Mouse (Mus musculus) midbrain, postnatal 0 days (tissue): ENCODE measurements around the gene Cgref1. TPM values are rescaled to one million over a fixed set of nuclear protein-coding genes. Genes with fewer than 3 reads are reported as not detected.
A peak's percentile ranks its signal among the peaks of the same experiment; 100 is the strongest.

Experiments
- ATAC-seq: fragments of 200-750 bp; cut with Nextera tagmentation; 2 replicates; pipeline ENCODE4 v1.8.0; 2017; ENCODE audit warnings: moderate number of reproducible peaks, mild to moderate bottlenecking, moderate TSS enrichment, moderate library complexity; ENCODE audit not compliant: low FRiP score
- DNase-seq: peaks from one replicate; pipeline ENCODE4 v3.0.0-alpha.2; 2015; ENCODE audit warnings: low spot score
- H3K27ac ChIP-seq: fragments of 300-500 bp; sonication (generic); 2 replicates; pipeline ENCODE4 v1.5.1; 2014; ENCODE audit warnings: low read depth, mild to moderate bottlenecking, low read length, mixed read lengths
- H3K27me3 ChIP-seq: fragments of 300-500 bp; sonication (generic); 2 replicates; pipeline ENCODE4 v1.6.1; 2014; ENCODE audit warnings: low read length, control low read depth, mixed read lengths; ENCODE audit not compliant: insufficient read depth
- H3K36me3 ChIP-seq: fragments of 300-500 bp; sonication (generic); 2 replicates; pipeline ENCODE4 v1.6.1; 2014; ENCODE audit warnings: low read length, control low read depth, mixed read lengths; ENCODE audit not compliant: insufficient read depth
- H3K4me1 ChIP-seq: fragments of 300-500 bp; sonication (generic); 2 replicates; pipeline ENCODE4 v1.6.1; 2014; ENCODE audit warnings: mild to moderate bottlenecking, control low read depth, antibody characterized with exemption, low read length, mixed read lengths; ENCODE audit not compliant: insufficient read depth
- H3K4me2 ChIP-seq: fragments of 300-500 bp; sonication (generic); 2 replicates; pipeline ENCODE4 v1.6.1; 2014; ENCODE audit warnings: low read depth, mild to moderate bottlenecking, low read length, mixed read lengths; ENCODE audit not compliant: poor library complexity, severe bottlenecking
- H3K4me3 ChIP-seq: fragments of 300-500 bp; sonication (generic); 2 replicates; pipeline ENCODE4 v1.5.1; 2014; ENCODE audit warnings: low read depth, mild to moderate bottlenecking, low read length, moderate library complexity
- H3K9ac ChIP-seq: fragments of 300-500 bp; sonication (generic); replicated peaks from 2 replicates; pipeline ENCODE4 v1.6.1; 2014; ENCODE audit warnings: mild to moderate bottlenecking, low read length, moderate library complexity, mixed read lengths; ENCODE audit not compliant: poor library complexity, severe bottlenecking
- H3K9me3 ChIP-seq: fragments of 300-500 bp; sonication (generic); 2 replicates; pipeline ENCODE4 v1.6.1; 2016; ENCODE audit warnings: low read length, control low read depth
- CTCF ChIP-seq: IDR thresholded peaks from 2 replicates; pipeline ENCODE4 v1.5.1; 2016; ENCODE audit warnings: antibody characterized with exemption, mild to moderate bottlenecking
- WGBS: fragments of 180-500 bp; shearing (Covaris S2); extraction: QIAGEN DNeasy Blood & Tissue Kit; methylation state at CpG from one replicate; pipeline ENCODE4 v1.1.7; 2014; 5-methylcytosine and 5-hydroxymethylcytosine counted together
- polyA plus RNA-seq: library from polyadenylated mRNA; unstranded; fragments of >200 nt; fragmentation: Nextera tagmentation; extraction: Ambion mirVana; gene quantifications from 2 replicates; pipeline ENCODE4 v1.2.1, GENCODE M21; 2015
- total RNA-seq: library from RNA; depleted of rRNA; stranded (reverse); fragments of >200 nt; gene quantifications from 2 replicates; pipeline ENCODE4 v1.2.3, GENCODE M21; 2014; rRNA removed

Gene Cgref1
- total RNA-seq (162 and 185 TPM in 2 replicates), polyA plus RNA-seq (108 TPM in 2 replicates)

- Histone ChIP-seq H3K4me3 (peak within 1 kb of the TSS; percentile 68), H3K4me1 (peaks cover 5% of the 10 kb centered on the region; the same call in 1 of the 2 replicates), H3K27me3 (no peaks in the 10 kb centered on the region), H3K4me2 (peak within 1 kb of the TSS; percentile 62), H3K36me3 (no peaks in the 10 kb centered on the region), H3K9me3 (no peaks in the 10 kb centered on the region), H3K9ac (peak within 1 kb of the TSS; percentile 84), H3K27ac (peak within 1 kb of the TSS; percentile 72)
- DNase-seq (peak; percentile 79), ATAC-seq (peak; percentile 73)
- WGBS, result 5% methylated on average over 44 of the region's 44 CpGs
- peak; percentile 73 for TF ChIP-seq CTCF
These were observed at the start of gene Cgref1 for GRCm38 (mm10) chr5:30944956-30945781. Gene Cgref1, minus strand, starts transcription at chr5:30945591.

GRCm38 (mm10) chr5:30994074-30994473, 48.7 kb upstream of the Cgref1 start:
- no peak overlapping the region for H3K4me3 ChIP-seq
- no peaks in the 10 kb centered on the region for H3K9me3 ChIP-seq
- 64% methylated on average over 3 of the region's 3 CpGs for WGBS
- ATAC-seq (no peak), DNase-seq (no peak)
- H3K4me2 ChIP-seq, result no peak overlapping the region
- no peaks in the 10 kb centered on the region for H3K36me3 ChIP-seq
- no peaks in the 10 kb centered on the region for H3K4me1 ChIP-seq
- H3K9ac ChIP-seq, result no peak overlapping the region
- H3K27me3 ChIP-seq, result no peaks in the 10 kb centered on the region
- no peak overlapping the region for H3K27ac ChIP-seq
- no peak for TF ChIP-seq CTCF

GRCm38 (mm10) chr5:30992980-30993676, 47.7 kb upstream of the Cgref1 start:
- no peak overlapping the region for H3K27ac ChIP-seq
- no peak overlapping the region for H3K4me3 ChIP-seq
- no peak for ATAC-seq
- no peak for DNase-seq
- H3K36me3 ChIP-seq, result no peaks in the 10 kb centered on the region
- no peaks in the 10 kb centered on the region for H3K9me3 ChIP-seq
- H3K27me3 ChIP-seq, result no peaks in the 10 kb centered on the region
- no peak overlapping the region for H3K4me2 ChIP-seq
- 74% methylated on average over 5 of the region's 5 CpGs for WGBS
- no peak for TF ChIP-seq CTCF
- no peak overlapping the region for H3K9ac ChIP-seq
- no peaks in the 10 kb centered on the region for H3K4me1 ChIP-seq

GRCm38 (mm10) chr5:30982357-30982756, 37.0 kb upstream of the Cgref1 start:
- TF ChIP-seq CTCF, result peak; percentile 62
- H3K9ac ChIP-seq, result no peak overlapping the region
- DNase-seq (peak; percentile 56), ATAC-seq (no peak)
- H3K4me3 ChIP-seq, result no peak overlapping the region
- H3K4me2 ChIP-seq, result no peak overlapping the region
- no peaks in the 10 kb centered on the region for H3K36me3 ChIP-seq
- WGBS, result 14% methylated on average over 2 of the region's 2 CpGs
- no peaks in the 10 kb centered on the region for H3K9me3 ChIP-seq
- H3K4me1 ChIP-seq, result no peaks in the 10 kb centered on the region
- H3K27me3 ChIP-seq, result no peaks in the 10 kb centered on the region
- H3K27ac ChIP-seq, result no peak overlapping the region

GRCm38 (mm10) chr5:30974870-30975656, 29.7 kb upstream of the Cgref1 start:
- no peak overlapping the region for H3K4me2 ChIP-seq
- no peaks in the 10 kb centered on the region for H3K4me1 ChIP-seq
- H3K27me3 ChIP-seq, result no peaks in the 10 kb centered on the region
- H3K36me3 ChIP-seq, result no peaks in the 10 kb centered on the region
- no peak overlapping the region for H3K4me3 ChIP-seq
- 73% methylated on average over 9 of the region's 9 CpGs for WGBS
- DNase-seq (peak; percentile 8), ATAC-seq (no peak)
- no peak overlapping the region for H3K9ac ChIP-seq
- no peak for TF ChIP-seq CTCF
- no peak overlapping the region for H3K27ac ChIP-seq
- no peaks in the 10 kb centered on the region for H3K9me3 ChIP-seq
